Mouse (Mus musculus) bone marrow macrophage, adult 2 months (primary cell): ENCODE data around the gene Pex11b. TPM values are rescaled to one million over a fixed set of nuclear protein-coding genes. Genes with fewer than 3 reads are reported as not detected.

ENCODE experiments used
- H3K27ac ChIP-seq: 2 replicates; pipeline ENCODE4 v1.5.1; 2012; ENCODE audit warnings: low read depth, low read length; ENCODE audit not compliant: insufficient read depth
- H3K4me1 ChIP-seq: 2 replicates; pipeline ENCODE4 v1.6.1; 2012; ENCODE audit warnings: low read length; ENCODE audit not compliant: control insufficient read depth, insufficient read depth
- H3K4me3 ChIP-seq: 2 replicates; pipeline ENCODE4 v1.5.1; 2012; ENCODE audit warnings: mild to moderate bottlenecking, low read length, moderate library complexity; ENCODE audit not compliant: insufficient read depth
- CTCF ChIP-seq: IDR thresholded peaks from 2 replicates; pipeline ENCODE4 v1.5.1; 2012; ENCODE audit warnings: low read depth, mild to moderate bottlenecking, low read length, moderate library complexity
- POLR2A ChIP-seq: IDR thresholded peaks from 2 replicates; pipeline ENCODE4 v1.6.1; 2012; ENCODE audit warnings: mild to moderate bottlenecking, low read depth, low read length, borderline replicate concordance
- polyA plus RNA-seq: library from polyadenylated mRNA; stranded (reverse); fragments of >200 nt; gene quantifications from 2 replicates; pipeline ENCODE4 v1.2.4, GENCODE M21; 2012; ENCODE audit not compliant: missing spikeins, insufficient read depth, insufficient read length

Pex11b gene
- polyA plus RNA-seq, 1 experiment = 32.6 TPM

DNA sequence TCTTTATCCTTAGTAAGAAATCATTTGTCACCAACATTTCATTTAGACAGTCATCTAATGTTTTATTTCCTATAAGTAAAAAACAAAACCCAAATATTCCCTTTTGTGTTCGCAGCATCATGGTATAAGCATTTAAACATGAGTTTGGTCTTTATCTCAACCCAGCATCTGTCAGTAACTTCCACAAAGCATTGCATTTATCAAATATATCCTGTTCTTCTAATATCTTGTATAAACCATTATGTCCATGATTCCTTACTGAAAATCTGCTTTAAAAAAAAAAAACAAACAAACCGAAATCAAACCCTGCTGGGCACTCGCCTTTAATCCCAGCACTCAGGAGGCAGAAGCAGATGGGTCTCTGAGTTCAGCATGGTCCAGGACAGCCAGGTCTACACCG is 28.6 kb upstream of the Pex11b start:
- peaks cover 9% of the 10 kb centered on the region for H3K4me1 ChIP-seq
- no peak overlapping the region for H3K4me3 ChIP-seq
- no peak for TF ChIP-seq CTCF
- TF ChIP-seq POLR2A = no peak
- no peak overlapping the region for H3K27ac ChIP-seq

DNA sequence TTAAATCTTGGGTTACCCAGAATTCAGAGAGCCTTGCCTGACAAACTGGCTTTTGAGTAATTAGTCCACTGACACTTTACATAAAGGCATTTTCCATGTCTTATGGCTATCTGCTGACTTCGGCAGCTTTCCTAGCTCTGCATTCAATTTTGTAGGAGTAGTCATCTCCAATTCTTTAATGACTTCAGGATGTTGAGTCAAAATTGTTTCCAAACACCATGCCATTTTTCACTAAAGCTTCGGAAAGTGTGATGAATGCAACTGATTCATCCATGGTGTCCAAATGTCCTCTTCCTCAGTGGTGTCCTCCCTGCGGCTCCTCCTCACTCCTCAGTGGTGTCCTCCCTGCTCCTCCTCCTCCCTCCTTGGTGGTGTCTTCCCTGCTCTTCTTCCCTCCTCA is 17.2 kb upstream of the Pex11b start:
- Histone ChIP-seq H3K4me1 (no peaks in the 10 kb centered on the region), H3K27ac (no peak overlapping the region), H3K4me3 (no peak overlapping the region)
- no peak for TF ChIP-seq POLR2A
- no peak for TF ChIP-seq CTCF

DNA sequence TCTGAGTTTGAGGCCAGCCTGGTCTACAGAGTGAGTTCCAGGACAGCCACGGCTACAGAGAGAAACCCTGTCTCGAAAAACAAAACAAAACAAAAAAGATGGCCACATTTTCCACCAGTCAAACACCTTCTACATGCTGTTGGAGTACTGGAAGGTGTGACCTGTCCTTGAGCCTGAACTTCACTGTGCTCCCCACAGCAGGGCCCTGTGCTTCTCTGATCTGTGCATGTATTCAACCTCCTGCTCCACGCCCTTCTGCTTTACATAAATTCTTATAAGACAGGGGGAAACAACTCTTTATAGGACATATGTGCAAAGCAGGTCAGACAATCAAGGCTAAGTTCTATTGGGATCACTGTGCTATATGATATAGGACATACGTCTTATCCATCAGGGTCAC is 12.0 kb upstream of the Pex11b start:
- H3K27ac ChIP-seq = no peak overlapping the region
- TF ChIP-seq CTCF (no peak), POLR2A (no peak)
- no peak overlapping the region for H3K4me3 ChIP-seq
- H3K4me1 ChIP-seq = no peaks in the 10 kb centered on the region

DNA sequence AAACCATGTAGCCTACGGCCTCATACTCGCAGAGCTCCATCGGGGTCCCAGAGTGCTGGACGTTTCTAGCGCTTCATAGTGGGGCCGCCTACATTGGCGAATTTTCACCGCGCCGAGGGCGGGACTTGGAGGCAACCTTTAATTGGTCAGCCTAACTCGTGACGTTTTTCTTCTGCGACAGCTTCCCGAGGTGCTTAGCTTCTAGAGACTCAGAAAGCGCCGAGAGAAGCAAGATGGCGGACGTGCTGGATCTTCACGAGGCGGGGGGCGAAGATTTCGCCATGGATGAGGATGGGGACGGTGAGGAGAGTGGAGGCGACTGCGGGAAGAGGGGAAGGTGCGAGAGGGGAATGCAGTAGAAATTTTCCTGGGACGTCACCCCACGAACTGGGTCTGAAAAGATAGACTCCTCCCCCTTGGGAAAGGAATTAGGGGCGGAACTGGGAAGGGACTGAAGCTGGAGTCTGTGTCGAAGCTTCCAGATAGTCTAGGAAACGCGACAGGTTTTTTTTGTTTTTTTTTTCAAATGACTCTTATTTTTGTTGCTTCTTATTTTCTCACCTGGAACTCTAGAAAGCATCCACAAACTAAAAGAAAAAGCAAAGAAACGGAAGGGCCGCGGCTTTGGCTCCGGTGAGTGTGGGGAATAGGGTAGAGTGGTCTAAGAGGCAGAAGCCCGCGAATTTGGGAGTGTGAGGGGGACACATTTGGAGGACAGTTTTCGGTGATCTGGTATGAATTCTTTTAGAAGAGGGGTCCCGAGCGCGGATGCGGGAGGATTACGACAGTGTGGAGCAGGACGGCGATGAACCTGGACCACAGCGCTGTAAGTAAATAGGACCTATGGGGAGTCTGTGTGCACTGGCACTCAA is 5.2 kb upstream of the Pex11b start, which contains the start of gene Rbm8a:
Rbm8a (plus strand) TSS at position 205 of the 872 bp plus-strand sequence.
- H3K27ac ChIP-seq = peak within 1 kb of the TSS; percentile 80
- TF ChIP-seq CTCF (no peak), POLR2A (no peak)
- H3K4me1 ChIP-seq = peaks cover 11% of the 10 kb centered on the region; the same call in 1 of the 2 replicates
- peak within 1 kb of the TSS; percentile 97 for H3K4me3 ChIP-seq

DNA sequence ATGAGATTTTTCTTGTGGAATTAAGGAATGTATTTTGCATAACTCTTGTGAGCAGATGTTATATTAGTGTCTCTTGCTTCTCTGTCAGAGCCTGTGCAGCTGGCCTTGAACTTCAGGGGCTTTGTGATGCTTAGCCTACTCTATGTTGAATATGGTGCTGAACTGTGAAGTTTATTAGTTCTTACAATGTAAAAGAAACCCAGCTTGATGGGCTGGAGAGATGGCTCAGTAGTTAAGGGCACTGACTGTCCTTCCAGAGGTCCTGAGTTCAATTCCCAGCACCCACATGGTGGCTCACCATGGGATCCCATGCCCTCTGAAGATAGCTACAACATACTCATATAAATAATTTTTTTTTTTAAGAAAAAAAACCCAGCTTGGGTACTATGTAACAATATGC is 3.1 kb upstream of the Pex11b start:
- Histone ChIP-seq H3K27ac (no peak overlapping the region), H3K4me3 (no peak overlapping the region), H3K4me1 (peaks cover 13% of the 10 kb centered on the region)
- TF ChIP-seq CTCF = no peak
- no peak for TF ChIP-seq POLR2A

DNA sequence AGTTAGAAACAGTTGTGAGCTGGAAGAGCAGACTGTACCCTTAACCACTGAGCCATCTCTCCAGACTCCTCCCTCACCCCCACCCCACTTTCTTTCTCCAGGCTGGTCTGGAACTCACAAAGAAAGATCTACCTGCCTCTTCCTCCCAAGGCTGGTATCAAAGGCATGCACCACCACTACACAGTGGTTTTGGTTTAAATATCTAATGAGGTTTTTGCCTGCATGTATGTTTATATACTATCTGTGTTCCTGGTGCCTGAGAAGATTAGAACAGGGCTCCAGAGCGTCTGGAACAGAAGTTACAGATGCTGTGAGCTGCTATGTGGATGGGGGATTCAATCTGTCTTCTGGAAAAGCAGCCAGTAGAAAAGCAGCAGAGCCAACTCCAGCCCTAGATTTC is 1.2 kb upstream of the Pex11b start:
- Histone ChIP-seq H3K27ac (no peak overlapping the region), H3K4me1 (peaks cover 11% of the 10 kb centered on the region), H3K4me3 (no peak overlapping the region)
- no peak for TF ChIP-seq CTCF
- TF ChIP-seq POLR2A = no peak

DNA sequence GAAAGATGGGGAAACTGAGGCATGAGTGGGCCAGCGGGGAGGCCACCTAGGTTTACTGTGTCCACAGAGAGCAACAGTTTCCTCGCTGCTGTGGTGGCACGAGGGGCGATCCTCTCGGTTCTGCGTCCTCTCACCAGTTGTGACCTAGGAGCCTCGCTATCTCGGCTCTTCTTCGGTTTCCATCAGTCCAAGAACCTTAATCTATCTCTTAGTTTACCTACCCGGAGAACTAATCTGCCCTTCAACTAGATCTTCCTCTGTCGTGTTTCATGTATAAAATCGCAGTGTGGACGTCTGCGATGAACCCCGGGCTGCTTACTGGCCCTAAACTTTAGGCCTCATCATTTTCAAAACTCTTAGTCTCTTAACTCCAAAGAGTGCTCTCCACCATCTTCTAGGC is 730 bp downstream of the Pex11b start:
- H3K4me1 ChIP-seq = peaks cover 9% of the 10 kb centered on the region
- TF ChIP-seq POLR2A (no peak), CTCF (no peak)
- peak overlapping the region; percentile 87 for H3K4me3 ChIP-seq
- H3K27ac ChIP-seq = peak overlapping the region; percentile 79

DNA sequence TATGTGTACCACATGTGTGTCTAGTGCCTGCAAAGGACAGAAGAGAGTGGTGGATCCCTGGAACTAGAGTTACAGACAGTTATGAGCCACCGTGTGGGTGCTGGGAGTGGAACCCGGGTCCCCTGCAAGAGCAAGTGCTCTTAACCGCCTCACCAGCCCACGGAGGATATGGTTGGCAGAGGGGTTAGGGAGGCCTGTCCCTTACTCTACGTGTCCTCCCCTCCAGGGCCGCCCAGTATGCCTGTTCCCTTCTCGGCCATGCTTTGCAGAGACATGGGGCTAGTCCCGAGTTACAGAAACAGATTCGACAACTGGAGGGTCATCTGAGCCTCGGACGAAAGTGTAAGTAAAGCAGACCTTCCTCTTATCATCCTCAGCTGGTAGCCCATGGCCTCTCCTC is 1.3 kb downstream of the Pex11b start:
- peak overlapping the region; percentile 87 for H3K4me3 ChIP-seq
- TF ChIP-seq CTCF (no peak), POLR2A (no peak)
- H3K27ac ChIP-seq = no peak overlapping the region
- H3K4me1 ChIP-seq = peaks cover 9% of the 10 kb centered on the region

DNA sequence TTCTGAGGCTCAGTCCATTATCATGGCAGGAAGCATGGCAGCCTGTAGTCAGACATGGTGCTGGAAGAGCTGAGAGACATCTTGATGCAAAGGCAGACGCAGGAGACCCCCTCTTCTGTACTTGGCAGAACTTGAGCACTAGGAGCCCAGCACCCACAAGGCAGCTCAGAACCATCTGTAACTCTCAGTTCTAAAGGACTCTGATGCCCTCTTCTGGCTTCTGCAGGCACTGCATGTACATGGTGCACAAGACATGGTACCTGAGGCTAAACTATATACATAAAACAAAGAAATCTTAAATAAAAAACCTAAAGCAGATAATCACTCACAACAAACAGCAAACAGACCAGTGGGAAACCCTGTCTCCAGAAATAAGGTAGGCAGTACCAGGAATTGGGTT is 4.0 kb downstream of the Pex11b start:
- TF ChIP-seq CTCF (peak; percentile 57), POLR2A (no peak)
- Histone ChIP-seq H3K4me3 (no peak overlapping the region), H3K27ac (no peak overlapping the region), H3K4me1 (peaks cover 5% of the 10 kb centered on the region)

DNA sequence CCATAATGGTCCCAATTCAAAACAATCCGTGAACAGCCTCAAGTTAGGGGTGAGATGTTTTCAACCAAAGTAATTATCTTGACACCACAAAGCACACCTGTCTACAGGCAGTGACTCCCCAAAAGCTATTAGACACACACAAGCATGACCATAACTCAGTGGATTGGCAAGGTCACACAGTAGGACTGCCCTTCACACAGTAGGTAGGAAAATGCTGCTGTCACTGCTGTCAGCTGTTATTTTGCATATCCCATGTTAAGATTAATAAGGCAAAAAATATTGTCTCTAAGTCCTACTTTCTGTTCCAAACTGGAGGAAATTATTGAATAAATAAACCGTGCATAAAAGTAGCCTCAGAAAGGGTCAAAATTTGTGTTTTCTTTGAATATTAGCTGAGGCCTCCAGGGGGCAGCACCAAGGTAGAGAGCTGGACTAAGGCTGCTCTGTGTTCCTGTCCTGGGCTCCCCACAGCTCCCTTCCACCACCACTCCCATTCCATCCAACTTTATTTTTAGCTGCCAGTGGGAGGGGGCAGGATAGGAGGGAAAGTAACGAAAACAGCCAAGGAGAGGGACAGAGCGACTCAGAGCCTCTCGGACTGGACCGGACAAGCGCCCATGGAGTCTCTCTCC is 10.0 kb downstream of the Pex11b start, which contains the start of gene Itga10:
Itga10 (plus strand) TSS at position 567 of the 632 bp plus-strand sequence.
- TF ChIP-seq POLR2A = no peak
- peak; percentile 69 for TF ChIP-seq CTCF
- no peak within 1 kb of the TSS for H3K27ac ChIP-seq
- no peak within 1 kb of the TSS for H3K4me3 ChIP-seq
- H3K4me1 ChIP-seq = no peaks in the 10 kb centered on the region
